Mouse (Mus musculus) megakaryocyte-erythroid progenitor cell, adult 5-6 weeks (primary cell): ENCODE measurements around the gene H2-M1. TPM values are rescaled to one million over a fixed set of nuclear protein-coding genes. Genes with fewer than 3 reads are reported as not detected.

Experiments
- ATAC-seq: replicated peaks from 2 replicates; pipeline ENCODE4 v1.8.0; 2016; ENCODE audit warnings: mild to moderate bottlenecking, inconsistent platforms; ENCODE audit not compliant: severe bottlenecking, poor library complexity, low FRiP score, low TSS enrichment
- total RNA-seq, 2 experiments: library from RNA; stranded (forward) in 1 of 2; stranded (reverse) in 1 of 2; fragments of 200-1000, 215-1000 nt in 1 of 2; fragments of >200 nt in 1 of 2; fragmentation: Nextera tagmentation in 1 of 2; gene quantifications; 2 replicates each; pipeline ENCODE4 v1.2.3; 2014 to 2017

H2-M1 gene
- total RNA-seq (2014; fragmentation: Nextera tagmentation) (not detected in 2 replicates), total RNA-seq (2017) (not detected in 2 replicates)

DNA sequence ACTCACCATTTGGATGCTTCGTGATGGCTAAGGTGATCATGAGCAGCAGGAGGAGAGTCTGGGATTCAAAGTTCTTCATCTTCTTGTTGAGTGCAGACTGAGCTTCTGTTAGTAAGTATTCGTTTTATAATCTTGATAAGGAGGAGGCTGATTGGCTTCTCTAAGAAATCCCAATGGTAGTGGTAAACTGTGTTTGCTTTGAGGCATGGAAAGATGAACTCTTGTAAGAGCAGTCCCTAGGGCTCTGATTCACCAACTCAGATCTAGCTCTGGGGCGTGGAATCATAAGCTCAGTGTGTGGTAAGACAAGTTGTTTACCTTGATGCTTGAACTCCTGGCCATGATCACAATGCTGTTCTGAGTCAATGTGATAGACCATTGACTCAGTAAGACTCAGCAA, at the start of gene H2-M1:
Gene H2-M1 (minus strand): TSS at position 101 of the 400 bp plus-strand sequence.
- no peak for ATAC-seq

- no peak for ATAC-seq
These were observed 25.7 kb upstream of the H2-M1 start for GRCm38 (mm10) chr17:36697693-36698092.

- ATAC-seq: no peak
These were observed 29.5 kb downstream of the H2-M1 start, which contains the start of gene H2-M9 for GRCm38 (mm10) chr17:36642566-36642965. H2-M9 (minus strand) TSS chr17:36642666.

Other genes starting within 250 kb of the H2-M1 start
- gene H2-M10.4, start 209.9 kb downstream of the H2-M1 start, total RNA-seq (2014; fragmentation: Nextera tagmentation): not detected in 2 replicates
- gene H2-M10.4, start 209.9 kb downstream of the H2-M1 start, total RNA-seq (2017): not detected in 2 replicates
- not detected in 2 replicates for gene H2-M11, start 125.1 kb downstream of the H2-M1 start, total RNA-seq (2014; fragmentation: Nextera tagmentation)
- not detected in 2 replicates for gene H2-M11, start 125.1 kb downstream of the H2-M1 start, total RNA-seq (2017)
- not detected in 2 replicates for gene H2-M9, start 29.6 kb downstream of the H2-M1 start, total RNA-seq (2014; fragmentation: Nextera tagmentation)
- not detected in 2 replicates for gene H2-M9, start 29.6 kb downstream of the H2-M1 start, total RNA-seq (2017)
- not detected in 2 replicates for gene H2-M10.5, start 100.7 kb upstream of the H2-M1 start, total RNA-seq (2014; fragmentation: Nextera tagmentation)
- gene H2-M10.5, start 100.7 kb upstream of the H2-M1 start, total RNA-seq (2017): not detected in 2 replicates
- not detected in 2 replicates for gene H2-M10.6, start 140.0 kb upstream of the H2-M1 start, total RNA-seq (2014; fragmentation: Nextera tagmentation)
- gene H2-M10.6, start 140.0 kb upstream of the H2-M1 start, total RNA-seq (2017): not detected in 2 replicates
- 13.0 and 13.6 TPM in 2 replicates for gene Trim26, start 164.9 kb upstream of the H2-M1 start, total RNA-seq (2014; fragmentation: Nextera tagmentation)
- gene Trim26, start 164.9 kb upstream of the H2-M1 start, total RNA-seq (2017): 7.7 and 9.3 TPM in 2 replicates
- not detected in 2 replicates for gene Trim15, start 195.0 kb upstream of the H2-M1 start, total RNA-seq (2014; fragmentation: Nextera tagmentation)
- not detected in 2 replicates for gene Trim15, start 195.0 kb upstream of the H2-M1 start, total RNA-seq (2017)
- gene Trim10, start 197.4 kb upstream of the H2-M1 start, total RNA-seq (2014; fragmentation: Nextera tagmentation): 7.5 and 9.6 TPM in 2 replicates
- 13.8 and 24.1 TPM in 2 replicates for gene Trim10, start 197.4 kb upstream of the H2-M1 start, total RNA-seq (2017)
- not detected in 2 replicates for gene Trim40, start 217.9 kb upstream of the H2-M1 start, total RNA-seq (2014; fragmentation: Nextera tagmentation)
- gene Trim40, start 217.9 kb upstream of the H2-M1 start, total RNA-seq (2017): not detected in 2 replicates
- gene Trim31, start 225.9 kb upstream of the H2-M1 start, total RNA-seq (2014; fragmentation: Nextera tagmentation): not detected in 2 replicates
- gene Trim31, start 225.9 kb upstream of the H2-M1 start, total RNA-seq (2017): not detected in 2 replicates